In genomic region chr2:26484169-26484568, GRCm38 (mm10) we compare ENCODE assay signal across 11 mouse cellular contexts. TPM values are rescaled to one million over a fixed set of nuclear protein-coding genes. Genes with fewer than 3 reads are reported as not detected.
DNase-seq lines count a peak whose midpoint lies in the region; ATAC-seq and TF ChIP-seq lines count a peak whose summit lies in the region.
"Had no signal": no experiment of that assay in that cellular context is flagged by ENCODE, and none has a peak within 500 bp of the region (broad histone marks: within the 10 kb centered on the region; RNA-seq: fewer than 3 reads in every experiment).

No protein-coding gene starts in this region.

- no peaks in the 10 kb centered on the region for H3K9me3 ChIP-seq in liver, embryonic 13.5 days (replicated peaks)
- no peaks in the 10 kb centered on the region for H3K9me3 ChIP-seq in liver, embryonic 11.5 days (ENCODE audit: control insufficient read depth, low read length)
- H3K9me3 ChIP-seq in forebrain, embryonic 10.5 days: no peaks in the 10 kb centered on the region
- no peaks in the 10 kb centered on the region for H3K9me3 ChIP-seq in forebrain, postnatal 0 days (ENCODE audit: low read length)
- no peaks in the 10 kb centered on the region for H3K9me3 ChIP-seq in midbrain, embryonic 15.5 days

- H3K4me2 ChIP-seq in liver, embryonic 13.5 days: no peak overlapping the region
- H3K4me2 ChIP-seq in liver, embryonic 11.5 days: no peak overlapping the region; the same call in 1 of the 2 replicates
- H3K4me2 ChIP-seq in forebrain, postnatal 0 days (ENCODE audit: low read depth): no peak overlapping the region
- no peak overlapping the region for H3K4me2 ChIP-seq in midbrain, embryonic 15.5 days

- no peak for DNase-seq in liver, embryonic 13.5 days
- DNase-seq in liver, embryonic 11.5 days (ENCODE audit: low spot score): no peak
- DNase-seq in forebrain, embryonic 10.5 days (ENCODE audit: extremely low spot score, low spot score): no peak
- DNase-seq in forebrain, postnatal 0 days: no peak
- DNase-seq in cerebellum, adult 9-10 months: no peak
- DNase-seq in T-cell, adult 2 months (ENCODE audit: low spot score): no peak
- DNase-seq: adrenal gland, postnatal 14 days; cerebellum, postnatal 36 days had no signal

- peaks cover 15% of the 10 kb centered on the region for H3K36me3 ChIP-seq in liver, embryonic 13.5 days
- peaks cover 6% of the 10 kb centered on the region for H3K36me3 ChIP-seq in liver, embryonic 11.5 days (ENCODE audit: control insufficient read depth, insufficient read depth, low read length)
- peaks cover 69% of the 10 kb centered on the region for H3K36me3 ChIP-seq in forebrain, embryonic 10.5 days (replicated peaks)
- H3K36me3 ChIP-seq in forebrain, postnatal 0 days (ENCODE audit: insufficient read depth): no peaks in the 10 kb centered on the region
- no peaks in the 10 kb centered on the region for H3K36me3 ChIP-seq in midbrain, embryonic 15.5 days (replicated peaks)

- 67% methylated on average over 10 of the region's 10 CpGs for WGBS in liver, embryonic 13.5 days (ENCODE audit: insufficient replicate concordance)
- WGBS in liver, embryonic 11.5 days: 83% methylated on average over 10 of the region's 10 CpGs
- 91% methylated on average over 10 of the region's 10 CpGs for WGBS in forebrain, embryonic 10.5 days
- 68% methylated on average over 10 of the region's 10 CpGs for WGBS in forebrain, postnatal 0 days
- 82% methylated on average over 10 of the region's 10 CpGs for WGBS in midbrain, embryonic 15.5 days

- H3K27me3 ChIP-seq in liver, embryonic 13.5 days: no peaks in the 10 kb centered on the region
- no peaks in the 10 kb centered on the region for H3K27me3 ChIP-seq in liver, embryonic 11.5 days (replicated peaks; ENCODE audit: control insufficient read depth, insufficient read depth, low read length)
- H3K27me3 ChIP-seq in forebrain, embryonic 10.5 days (ENCODE audit: poor library complexity, severe bottlenecking): no peaks in the 10 kb centered on the region
- H3K27me3 ChIP-seq in forebrain, postnatal 0 days (ENCODE audit: insufficient read depth, low read length): no peaks in the 10 kb centered on the region
- H3K27me3 ChIP-seq in midbrain, embryonic 15.5 days (replicated peaks): no peaks in the 10 kb centered on the region

- no peak overlapping the region for H3K9ac ChIP-seq in liver, embryonic 13.5 days
- H3K9ac ChIP-seq in liver, embryonic 11.5 days (ENCODE audit: low read depth, low read length): no peak overlapping the region
- 0 out of 2 replicates have a peak overlapping the region, but pooled peaks have one; percentile 1 for H3K9ac ChIP-seq in forebrain, postnatal 0 days
- no peak overlapping the region for H3K9ac ChIP-seq in midbrain, embryonic 15.5 days
- H3K9ac ChIP-seq: liver, embryonic 14.5 days had no signal

- H3K27ac ChIP-seq in liver, embryonic 13.5 days: 0 out of 2 replicates have a peak overlapping the region, but pooled peaks have one; percentile 47
- H3K27ac ChIP-seq in liver, embryonic 11.5 days (ENCODE audit: low read depth, low read length): no peak overlapping the region
- H3K27ac ChIP-seq in forebrain, embryonic 10.5 days: peak overlapping the region; percentile 97
- H3K27ac ChIP-seq in forebrain, postnatal 0 days (ENCODE audit: low read depth, low read length): no peak overlapping the region
- 0 out of 2 replicates have a peak overlapping the region, but pooled peaks have one; percentile 16 for H3K27ac ChIP-seq in midbrain, embryonic 15.5 days
- H3K27ac ChIP-seq: liver, embryonic 14.5 days had no signal

- no peak overlapping the region for H3K4me3 ChIP-seq in liver, embryonic 13.5 days (replicated peaks)
- no peak overlapping the region for H3K4me3 ChIP-seq in liver, embryonic 11.5 days (ENCODE audit: low read depth, low read length)
- no peak overlapping the region for H3K4me3 ChIP-seq in forebrain, embryonic 10.5 days
- H3K4me3 ChIP-seq in forebrain, postnatal 0 days (ENCODE audit: low read depth, low read length): no peak overlapping the region
- no peak overlapping the region for H3K4me3 ChIP-seq in midbrain, embryonic 15.5 days

- TF ChIP-seq CTCF in forebrain, postnatal 0 days (IDR thresholded peaks at IDR 0.05; ENCODE audit: low read depth): no peak

- no peak for ATAC-seq in liver, embryonic 13.5 days (ENCODE audit: low read depth)
- no peak for ATAC-seq in liver, embryonic 11.5 days (replicated peaks; ENCODE audit: low FRiP score)
- no peak for ATAC-seq in forebrain, postnatal 0 days
- ATAC-seq in midbrain, embryonic 15.5 days (replicated peaks): no peak

- peaks cover 80% of the 10 kb centered on the region for H3K4me1 ChIP-seq in liver, embryonic 13.5 days (replicated peaks)
- peaks cover 46% of the 10 kb centered on the region for H3K4me1 ChIP-seq in liver, embryonic 11.5 days (replicated peaks; ENCODE audit: control insufficient read depth, insufficient read depth, low read length)
- peaks cover 84% of the 10 kb centered on the region for H3K4me1 ChIP-seq in forebrain, embryonic 10.5 days
- H3K4me1 ChIP-seq in forebrain, postnatal 0 days (ENCODE audit: insufficient read depth): peaks cover 33% of the 10 kb centered on the region
- H3K4me1 ChIP-seq in midbrain, embryonic 15.5 days: peaks cover 77% of the 10 kb centered on the region

RNA-seq across cellular contexts. Expression of gene Notch1, which starts 32.3 kb away (rescaled TPM):
- 1.5 and 1.6 TPM in 2 replicates for polyA plus RNA-seq in liver, embryonic 13.5 days (2015; fragmentation: Nextera tagmentation; extraction: Ambion mirVana)
- polyA plus RNA-seq in liver, embryonic 11.5 days (2014; fragmentation: Nextera tagmentation; extraction: Ambion mirVana): 7.1 and 10.5 TPM in 2 replicates
- 25.4 and 26.7 TPM in 2 replicates for polyA plus RNA-seq in forebrain, embryonic 10.5 days (2016; fragmentation: Nextera tagmentation; extraction: Ambion mirVana)
- 23.8 and 38.7 TPM in 2 replicates for total RNA-seq in forebrain, postnatal 0 days (2014; rRNA removed)
- 5.0 and 6.8 TPM in 2 replicates for polyA plus RNA-seq in forebrain, postnatal 0 days (2015; fragmentation: Nextera tagmentation; extraction: Ambion mirVana)
- 15.6 and 17.6 TPM in 2 replicates for polyA plus RNA-seq in midbrain, embryonic 15.5 days (2015; fragmentation: Nextera tagmentation; extraction: Ambion mirVana)
- total RNA-seq: MEL had no signal

RNA-seq across cellular contexts. Expression of gene Sec16a, which starts 39.2 kb away (rescaled TPM):
- 6.9 and 8.5 TPM in 2 replicates for polyA plus RNA-seq in liver, embryonic 13.5 days (2015; fragmentation: Nextera tagmentation; extraction: Ambion mirVana)
- polyA plus RNA-seq in liver, embryonic 11.5 days (2014; fragmentation: Nextera tagmentation; extraction: Ambion mirVana): 33.7 TPM in 2 replicates
- polyA plus RNA-seq in forebrain, embryonic 10.5 days (2016; fragmentation: Nextera tagmentation; extraction: Ambion mirVana): 27.0 and 29.8 TPM in 2 replicates
- 52.6 and 65.6 TPM in 2 replicates for total RNA-seq in forebrain, postnatal 0 days (2014; rRNA removed)
- 9.0 and 10.9 TPM in 2 replicates for polyA plus RNA-seq in forebrain, postnatal 0 days (2015; fragmentation: Nextera tagmentation; extraction: Ambion mirVana)
- 21.3 and 21.5 TPM in 2 replicates for polyA plus RNA-seq in midbrain, embryonic 15.5 days (2015; fragmentation: Nextera tagmentation; extraction: Ambion mirVana)

Comparison
In these comparisons a context has a peak if more than half of its experiments do, and no peak if none do; other contexts are left out.
1. H3K27ac ChIP-seq: peak in liver, embryonic 13.5 days (single experiment), forebrain, embryonic 10.5 days (single experiment) and midbrain, embryonic 15.5 days (single experiment); none in liver, embryonic 11.5 days (single experiment) and forebrain, postnatal 0 days (single experiment).